Mouse (Mus musculus): Measurements from ENCODE around the gene Cep170b. TPM values are rescaled to one million over a fixed set of nuclear protein-coding genes. Genes with fewer than 3 reads are reported as not detected.

Cep170b gene
- total and polyA plus RNA-seq, 2 experiments from 2014 or later: 46.4 to 140 TPM

DNA sequence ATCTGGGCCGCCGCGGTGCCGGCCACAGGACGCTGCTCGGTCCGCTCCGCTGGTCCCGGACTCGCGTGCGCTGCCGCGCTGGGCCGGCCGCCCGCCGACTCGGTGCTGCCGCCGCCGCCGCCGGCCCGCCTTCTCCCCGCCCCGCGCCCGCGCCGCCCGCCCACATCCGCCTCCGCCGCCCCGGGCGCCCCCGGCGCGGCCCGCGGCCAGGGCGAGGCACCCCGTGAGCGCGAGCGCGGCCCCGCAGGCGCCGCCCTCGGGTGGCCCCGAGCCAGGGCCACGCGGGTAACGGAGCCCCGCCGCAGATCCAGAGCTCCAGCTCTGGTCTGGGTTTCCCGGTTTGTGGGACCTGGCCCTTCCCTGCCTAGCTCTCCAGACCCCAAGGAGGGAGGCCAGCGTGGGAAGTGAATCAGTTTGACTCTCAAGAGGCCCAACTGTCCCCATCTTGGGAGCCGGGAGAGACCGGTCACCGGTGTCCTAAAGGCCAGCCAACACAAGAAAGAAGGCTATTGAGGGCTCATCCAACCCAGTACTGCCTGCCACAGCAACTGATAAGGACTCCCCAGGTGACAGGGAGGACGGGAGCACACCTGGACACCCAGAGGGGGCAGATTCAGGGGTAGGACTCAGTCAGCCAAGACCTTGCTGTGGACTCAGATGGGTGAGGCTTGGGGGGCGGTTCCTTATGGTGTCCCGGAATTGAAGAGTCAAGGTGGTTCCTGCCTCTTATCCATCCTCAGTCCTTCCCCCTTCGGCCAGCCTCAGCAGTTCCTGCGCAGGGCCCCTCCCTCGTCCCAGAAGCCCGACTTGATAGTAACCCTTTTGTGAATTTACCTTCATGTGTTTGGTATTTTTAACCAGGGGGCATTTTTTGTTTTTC lies 45.9 kb upstream of the Cep170b start, which contains the start of gene Akt1:
TSS of gene Akt1 (minus strand) at position 753 of the 880 bp plus-strand sequence.
- Histone ChIP-seq H3K9me3 (ENCODE audit: low read length) (no peaks in the 10 kb centered on the region), H3K9ac (replicated peaks; ENCODE audit: low read length, poor library complexity, severe bottlenecking) (peak within 1 kb of the TSS; percentile 73), H3K4me3 (ENCODE audit: low read depth, low read length) (peak within 1 kb of the TSS; percentile 57), H3K4me2 (ENCODE audit: low read depth, low read length, poor library complexity, severe bottlenecking) (peak within 1 kb of the TSS; percentile 92), H3K27me3 (ENCODE audit: insufficient read depth, low read length) (peaks cover 8% of the 10 kb centered on the region; the same call in 1 of the 2 replicates), H3K36me3 (ENCODE audit: insufficient read depth, low read length) (peaks cover 19% of the 10 kb centered on the region), H3K4me1 (ENCODE audit: insufficient read depth, low read length) (peaks cover 16% of the 10 kb centered on the region), H3K27ac (ENCODE audit: low read depth, low read length) (peak within 1 kb of the TSS; percentile 75)
- TF ChIP-seq CTCF (IDR thresholded peaks at IDR 0.05): no peak
- no peak for ATAC-seq (ENCODE audit: low FRiP score)
- under 1% methylated on average over 35 of the region's 70 CpGs for WGBS
- peak; percentile 33 for DNase-seq (ENCODE audit: low spot score)

DNA sequence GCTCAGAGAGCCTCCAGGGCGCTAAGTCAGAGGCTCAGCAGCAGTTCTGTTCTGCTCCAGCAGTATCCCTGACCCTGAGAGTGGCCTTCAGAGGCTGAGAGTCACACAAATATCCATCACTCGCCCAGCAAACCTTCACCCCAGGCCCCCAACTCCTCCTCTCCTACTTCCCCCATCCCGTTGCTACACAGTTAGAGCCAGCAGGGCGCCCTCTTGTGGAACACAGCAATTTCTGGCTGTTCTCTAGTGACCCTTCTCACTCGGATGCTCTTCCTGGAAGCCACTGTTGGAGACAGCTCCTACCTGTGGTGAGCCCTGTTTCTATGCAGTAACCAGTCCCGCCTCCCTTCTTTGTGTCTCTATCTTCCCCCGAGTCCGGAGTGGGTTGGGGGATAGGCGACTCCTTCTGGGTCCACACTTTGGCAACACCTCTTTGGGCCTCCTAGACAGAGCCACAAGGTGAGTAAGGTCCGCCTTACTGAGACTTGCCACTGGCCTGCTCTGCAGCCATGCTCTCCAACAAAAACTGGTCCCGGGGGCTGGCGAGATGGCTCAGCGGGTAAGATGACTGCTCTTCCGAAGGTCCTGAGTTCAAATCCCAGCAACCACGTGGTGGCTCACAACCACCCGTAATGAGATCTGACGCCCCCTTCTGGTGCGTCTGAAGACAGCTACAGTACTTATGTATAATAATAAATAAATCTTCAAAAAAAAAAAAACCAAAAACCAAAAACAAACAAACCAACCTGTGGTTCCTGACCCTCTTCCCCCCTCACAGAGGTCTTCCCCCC lies 44.8 kb upstream of the Cep170b start:
- H3K4me1 ChIP-seq (ENCODE audit: insufficient read depth, low read length): peaks cover 16% of the 10 kb centered on the region

DNA sequence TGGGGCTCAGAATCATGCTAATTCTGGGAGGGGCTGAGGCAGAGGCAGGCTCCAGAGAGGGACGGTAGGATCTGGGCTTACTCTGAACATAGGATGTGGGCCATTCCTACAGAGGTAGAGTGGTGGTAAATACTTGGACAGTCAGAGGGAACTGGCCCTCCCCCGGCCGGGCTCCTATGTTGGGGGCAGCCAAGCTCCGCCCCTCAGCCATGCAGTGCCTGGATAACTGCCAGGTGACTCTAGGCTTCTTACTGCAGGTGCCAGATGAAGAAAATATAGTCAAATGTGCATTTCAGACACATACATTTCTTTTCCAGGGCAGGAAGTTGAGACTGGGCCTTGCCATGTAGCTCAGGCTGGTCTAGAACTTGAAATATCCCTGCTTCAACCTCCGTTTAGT lies 43.2 kb upstream of the Cep170b start:
- Histone ChIP-seq H3K4me2 (ENCODE audit: low read depth, low read length, poor library complexity, severe bottlenecking) (no peak overlapping the region), H3K27ac (ENCODE audit: low read depth, low read length) (no peak overlapping the region), H3K4me1 (ENCODE audit: insufficient read depth, low read length) (peaks cover 8% of the 10 kb centered on the region), H3K36me3 (ENCODE audit: insufficient read depth, low read length) (no peaks in the 10 kb centered on the region), H3K4me3 (ENCODE audit: low read depth, low read length) (no peak overlapping the region), H3K9me3 (ENCODE audit: low read length) (no peaks in the 10 kb centered on the region), H3K27me3 (ENCODE audit: insufficient read depth, low read length) (peaks cover 28% of the 10 kb centered on the region), H3K9ac (replicated peaks; ENCODE audit: low read length, poor library complexity, severe bottlenecking) (no peak overlapping the region)
- TF ChIP-seq CTCF (IDR thresholded peaks at IDR 0.05): no peak
- DNase-seq (ENCODE audit: low spot score) (no peak), ATAC-seq (ENCODE audit: low FRiP score) (no peak)
- 58% methylated on average over 5 of the region's 5 CpGs for WGBS

More for the DNA sequence above, 44.8 kb upstream of the Cep170b start:
- H3K27me3 ChIP-seq (ENCODE audit: insufficient read depth, low read length): peaks cover 18% of the 10 kb centered on the region
- peak overlapping the region; percentile 92 for H3K4me2 ChIP-seq (ENCODE audit: low read depth, low read length, poor library complexity, severe bottlenecking)
- WGBS: 15% methylated on average over 18 of the region's 18 CpGs
- DNase-seq (ENCODE audit: low spot score) (peak; percentile 93), ATAC-seq (ENCODE audit: low FRiP score) (peak; percentile 36)
- H3K36me3 ChIP-seq (ENCODE audit: insufficient read depth, low read length): peaks cover 10% of the 10 kb centered on the region; the same call in 1 of the 2 replicates
- H3K9ac ChIP-seq (replicated peaks; ENCODE audit: low read length, poor library complexity, severe bottlenecking): 0 out of 2 replicates have a peak overlapping the region, but pooled peaks have one; percentile 73
- H3K27ac ChIP-seq (ENCODE audit: low read depth, low read length): no peak overlapping the region; the same call in 1 of the 2 replicates
- peak overlapping the region; percentile 57 for H3K4me3 ChIP-seq (ENCODE audit: low read depth, low read length)
- no peaks in the 10 kb centered on the region for H3K9me3 ChIP-seq (ENCODE audit: low read length)
- TF ChIP-seq CTCF (IDR thresholded peaks at IDR 0.05): peak; percentile 94

DNA sequence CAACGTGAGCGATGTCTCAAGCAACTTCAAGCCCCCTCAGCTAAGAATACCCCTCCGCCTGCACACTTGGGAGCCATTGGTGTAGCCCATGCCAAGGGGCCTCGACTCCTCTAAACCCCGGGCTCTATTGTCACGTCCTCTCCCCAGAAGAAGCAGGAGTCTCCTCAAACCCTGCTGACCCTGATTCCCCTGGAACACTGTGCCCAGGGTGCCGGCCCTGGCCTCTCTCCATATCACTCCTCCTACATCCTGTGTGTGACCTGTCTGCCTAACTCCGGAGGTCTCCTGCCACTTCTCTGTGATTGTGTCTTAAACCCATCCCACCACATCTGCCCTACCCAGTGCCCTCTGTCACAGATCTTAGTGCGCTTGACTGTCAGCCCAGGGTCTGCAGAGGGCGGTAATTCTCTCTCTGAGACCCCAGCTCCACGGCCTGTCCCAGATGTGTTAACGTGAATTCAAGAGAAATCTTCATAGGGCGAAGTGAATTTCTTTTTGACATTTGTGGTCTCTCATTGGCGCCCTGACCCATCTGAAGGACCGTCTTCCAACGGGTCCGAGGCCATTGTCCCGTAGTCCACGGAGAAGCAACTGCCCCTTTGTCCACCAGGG lies 42.2 kb upstream of the Cep170b start:
- ATAC-seq (ENCODE audit: low FRiP score) (no peak), DNase-seq (ENCODE audit: low spot score) (no peak)
- Histone ChIP-seq H3K9ac (replicated peaks; ENCODE audit: low read length, poor library complexity, severe bottlenecking) (peak overlapping the region; percentile 52; the same call in 1 of the 2 replicates), H3K4me2 (ENCODE audit: low read depth, low read length, poor library complexity, severe bottlenecking) (peak overlapping the region; percentile 91), H3K4me1 (ENCODE audit: insufficient read depth, low read length) (no peaks in the 10 kb centered on the region; the same call in 1 of the 2 replicates), H3K4me3 (ENCODE audit: low read depth, low read length) (peak overlapping the region; percentile 45; the same call in 1 of the 2 replicates), H3K9me3 (ENCODE audit: low read length) (no peaks in the 10 kb centered on the region), H3K27ac (ENCODE audit: low read depth, low read length) (no peak overlapping the region), H3K36me3 (ENCODE audit: insufficient read depth, low read length) (no peaks in the 10 kb centered on the region), H3K27me3 (ENCODE audit: insufficient read depth, low read length) (peaks cover 28% of the 10 kb centered on the region)
- peak; percentile 36 for TF ChIP-seq CTCF (IDR thresholded peaks at IDR 0.05)
- 22% methylated on average over 19 of the region's 19 CpGs for WGBS

DNA sequence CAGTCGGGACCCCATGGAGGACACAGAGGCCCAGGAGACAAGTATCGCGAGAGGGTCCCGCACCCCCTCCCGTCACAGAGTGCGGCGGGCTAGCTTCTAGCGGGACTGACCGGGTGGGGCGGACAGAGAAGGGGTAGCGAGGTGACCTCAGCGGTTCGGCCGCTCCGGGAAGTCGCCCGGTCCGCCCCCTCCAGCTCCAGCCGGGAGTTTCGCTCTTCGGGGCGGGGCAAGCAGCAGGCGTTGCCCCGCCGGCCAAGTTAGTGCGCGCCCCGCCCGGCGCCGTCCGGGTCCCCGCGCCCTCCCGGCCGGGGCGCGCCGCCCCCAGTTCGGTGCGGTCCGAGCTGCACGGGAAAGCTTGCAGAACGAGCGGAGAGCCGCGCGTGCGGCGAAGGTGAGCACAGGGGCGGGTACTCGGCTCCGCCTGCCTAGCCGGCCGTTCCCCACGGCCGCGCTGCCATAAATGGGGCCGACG lies 41.7 kb upstream of the Cep170b start, which contains the start of gene Zbtb42:
TSS of gene Zbtb42 (plus strand) at position 274 of the 472 bp plus-strand sequence.
- peaks cover 28% of the 10 kb centered on the region for H3K27me3 ChIP-seq (ENCODE audit: insufficient read depth, low read length)
- H3K4me3 ChIP-seq (ENCODE audit: low read depth, low read length): peak within 1 kb of the TSS; percentile 45
- TF ChIP-seq CTCF (IDR thresholded peaks at IDR 0.05): no peak
- no peaks in the 10 kb centered on the region for H3K9me3 ChIP-seq (ENCODE audit: low read length)
- no peak within 1 kb of the TSS for H3K27ac ChIP-seq (ENCODE audit: low read depth, low read length)
- DNase-seq (ENCODE audit: low spot score): no peak
- peak within 1 kb of the TSS; percentile 52 for H3K9ac ChIP-seq (replicated peaks; ENCODE audit: low read length, poor library complexity, severe bottlenecking)
- under 1% methylated on average over 51 of the region's 60 CpGs for WGBS
- H3K36me3 ChIP-seq (ENCODE audit: insufficient read depth, low read length): no peaks in the 10 kb centered on the region
- no peaks in the 10 kb centered on the region; the same call in 1 of the 2 replicates for H3K4me1 ChIP-seq (ENCODE audit: insufficient read depth, low read length)
- H3K4me2 ChIP-seq (ENCODE audit: low read depth, low read length, poor library complexity, severe bottlenecking): peak within 1 kb of the TSS; percentile 91
- no peak for ATAC-seq (ENCODE audit: low FRiP score)

All from midbrain, postnatal 0 days (tissue).